Mouse (Mus musculus): ENCODE data around the gene Gstp2.

The Gstp2 gene

GRCm38 (mm10) chr19:4045966-4046865 is at the start of gene Gstp2:
Gene Gstp2 (minus strand): TSS chr19:4046023.
- peak; percentile 62 for DNase-seq (ENCODE audit: low read depth, low spot score)

- no peak for DNase-seq (ENCODE audit: low read depth, low spot score)
Measured at GRCm38 (mm10) chr19:4094774-4095303, 49.0 kb upstream of the Gstp2 start.

GRCm38 (mm10) chr19:4094348-4094747 is 48.5 kb upstream of the Gstp2 start:
- DNase-seq (ENCODE audit: low read depth, low spot score), result no peak

GRCm38 (mm10) chr19:4093772-4094171 is 47.9 kb upstream of the Gstp2 start:
- no peak for DNase-seq (ENCODE audit: low read depth, low spot score)

- DNase-seq (ENCODE audit: low read depth, low spot score), result no peak
Measured at GRCm38 (mm10) chr19:4092750-4093149, 46.9 kb upstream of the Gstp2 start.

GRCm38 (mm10) chr19:4091383-4091782 is 45.6 kb upstream of the Gstp2 start:
- no peak for DNase-seq (ENCODE audit: low read depth, low spot score)

- DNase-seq (ENCODE audit: low read depth, low spot score), result no peak
Measured at GRCm38 (mm10) chr19:4090446-4090845, 44.6 kb upstream of the Gstp2 start.

- no peak for DNase-seq (ENCODE audit: low read depth, low spot score)
Measured at GRCm38 (mm10) chr19:4089128-4089527, 43.3 kb upstream of the Gstp2 start.

- DNase-seq (ENCODE audit: low read depth, low spot score), result no peak
Measured at GRCm38 (mm10) chr19:4088146-4088545, 42.3 kb upstream of the Gstp2 start.

GRCm38 (mm10) chr19:4087090-4087489 is 41.3 kb upstream of the Gstp2 start:
- no peak for DNase-seq (ENCODE audit: low read depth, low spot score)

- no peak for DNase-seq (ENCODE audit: low read depth, low spot score)
Measured at GRCm38 (mm10) chr19:4086156-4086555, 40.3 kb upstream of the Gstp2 start.

GRCm38 (mm10) chr19:4084984-4085383 is 39.2 kb upstream of the Gstp2 start:
- no peak for DNase-seq (ENCODE audit: low read depth, low spot score)

- DNase-seq (ENCODE audit: low read depth, low spot score), result no peak
Measured at GRCm38 (mm10) chr19:4083826-4084225, 38.0 kb upstream of the Gstp2 start.

- DNase-seq (ENCODE audit: low read depth, low spot score), result no peak
Measured at GRCm38 (mm10) chr19:4083316-4083715, 37.5 kb upstream of the Gstp2 start.

GRCm38 (mm10) chr19:4082219-4082965 is 36.6 kb upstream of the Gstp2 start:
- DNase-seq (ENCODE audit: low read depth, low spot score), result no peak

- no peak for DNase-seq (ENCODE audit: low read depth, low spot score)
Measured at GRCm38 (mm10) chr19:4081394-4081793, 35.6 kb upstream of the Gstp2 start, which contains the start of gene Cabp2. Gene Cabp2 (plus strand): TSS chr19:4081578.

- DNase-seq (ENCODE audit: low read depth, low spot score), result no peak
Measured at GRCm38 (mm10) chr19:4080511-4081009, 34.7 kb upstream of the Gstp2 start.

GRCm38 (mm10) chr19:4079594-4079993 is 33.8 kb upstream of the Gstp2 start:
- no peak for DNase-seq (ENCODE audit: low read depth, low spot score)

GRCm38 (mm10) chr19:4075531-4075930 is 29.7 kb upstream of the Gstp2 start:
- DNase-seq (ENCODE audit: low read depth, low spot score), result no peak

GRCm38 (mm10) chr19:4072706-4073424 is 27.0 kb upstream of the Gstp2 start:
- DNase-seq (ENCODE audit: low read depth, low spot score), result no peak

GRCm38 (mm10) chr19:4071406-4071805 is 25.6 kb upstream of the Gstp2 start:
- no peak for DNase-seq (ENCODE audit: low read depth, low spot score)

Data from mesoderm, embryonic 11.5 days (tissue).